Mouse (Mus musculus) hindbrain, embryonic 14.5 days (tissue): ENCODE data around the gene Cers4. TPM values are rescaled to one million over a fixed set of nuclear protein-coding genes. Genes with fewer than 3 reads are reported as not detected.

ENCODE experiments used
- ATAC-seq: fragments of 200-750 bp; cut with Nextera tagmentation; 2 replicates; pipeline ENCODE4 v1.8.0; 2017; ENCODE audit warnings: moderate number of reproducible peaks, mild to moderate bottlenecking, moderate TSS enrichment, moderate library complexity; ENCODE audit not compliant: low FRiP score
- DNase-seq: peaks from one replicate; pipeline ENCODE4 v3.0.0-alpha.2; 2015; ENCODE audit warnings: low spot score
- H3K27ac ChIP-seq: fragments of 300-500 bp; sonication (generic); 2 replicates; pipeline ENCODE4 v1.5.1; 2014; ENCODE audit warnings: mild to moderate bottlenecking, moderate library complexity
- H3K27me3 ChIP-seq: fragments of 300-500 bp; sonication (generic); 2 replicates; pipeline ENCODE4 v1.6.1; 2014; ENCODE audit warnings: mild to moderate bottlenecking, low read length, mixed read lengths; ENCODE audit not compliant: control insufficient read depth, insufficient read depth
- H3K36me3 ChIP-seq: fragments of 300-500 bp; sonication (generic); replicated peaks from 2 replicates; pipeline ENCODE4 v1.6.1; 2014; ENCODE audit not compliant: control insufficient read depth, insufficient read depth
- H3K4me1 ChIP-seq: fragments of 300-500 bp; sonication (generic); replicated peaks from 2 replicates; pipeline ENCODE4 v1.6.1; 2014; ENCODE audit warnings: antibody characterized with exemption, low read length, mixed read lengths; ENCODE audit not compliant: control insufficient read depth, insufficient read depth
- H3K4me2 ChIP-seq: fragments of 300-500 bp; sonication (generic); replicated peaks from 2 replicates; pipeline ENCODE4 v1.6.1; 2014; ENCODE audit warnings: mild to moderate bottlenecking, moderate library complexity
- H3K4me3 ChIP-seq: fragments of 300-500 bp; sonication (generic); replicated peaks from 2 replicates; pipeline ENCODE4 v1.5.1; 2014; ENCODE audit warnings: mild to moderate bottlenecking, low read length
- H3K9ac ChIP-seq: fragments of 300-500 bp; sonication (generic); 2 replicates; pipeline ENCODE4 v1.6.1; 2014
- H3K9me3 ChIP-seq: fragments of 300-500 bp; sonication (generic); 2 replicates; pipeline ENCODE4 v1.6.1; 2016; ENCODE audit warnings: low read length; ENCODE audit not compliant: control insufficient read depth
- WGBS: fragments of 180-500 bp; shearing (Covaris S2); extraction: QIAGEN DNeasy Blood & Tissue Kit; methylation state at CpG from one replicate; pipeline ENCODE4 v1.1.7; 2014; 5-methylcytosine and 5-hydroxymethylcytosine counted together
- polyA plus RNA-seq: library from polyadenylated mRNA; unstranded; fragments of >200 nt; fragmentation: Nextera tagmentation; extraction: Ambion mirVana; gene quantifications from 2 replicates; pipeline ENCODE4 v1.2.1, GENCODE M21; 2014

Cers4 gene
- polyA plus RNA-seq, 1 experiment from 2014 or later = 52.7 TPM

DNA sequence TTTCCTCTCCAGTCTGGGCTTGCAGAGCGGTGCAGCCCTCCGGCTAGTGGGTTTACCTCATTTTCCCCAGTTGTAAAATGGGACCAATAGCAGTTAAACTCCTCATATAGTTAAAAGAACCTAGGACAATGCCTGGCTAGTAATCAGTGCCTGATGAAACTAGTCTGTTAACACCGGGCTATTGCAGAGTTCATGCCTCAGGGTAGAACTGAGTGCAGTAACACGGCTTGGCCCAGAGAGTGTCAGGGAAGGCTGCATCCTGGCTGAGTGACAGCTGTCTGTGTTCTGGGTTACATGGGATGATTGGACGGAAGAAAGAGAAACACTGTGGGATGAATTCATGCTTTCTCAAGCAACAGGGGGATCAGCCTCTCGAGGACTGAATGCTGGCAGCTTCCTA is 3.1 kb downstream of the Cers4 start:
- no peak overlapping the region for H3K4me3 ChIP-seq
- H3K4me1 ChIP-seq = peaks cover 22% of the 10 kb centered on the region
- 82% methylated on average over 6 of the region's 6 CpGs for WGBS
- ATAC-seq (no peak), DNase-seq (no peak)
- 0 out of 2 replicates have a peak overlapping the region, but pooled peaks have one; percentile 5 for H3K9ac ChIP-seq
- no peak overlapping the region for H3K27ac ChIP-seq
- no peaks in the 10 kb centered on the region for H3K27me3 ChIP-seq
- no peak overlapping the region for H3K4me2 ChIP-seq
- no peaks in the 10 kb centered on the region for H3K36me3 ChIP-seq
- no peaks in the 10 kb centered on the region for H3K9me3 ChIP-seq

DNA sequence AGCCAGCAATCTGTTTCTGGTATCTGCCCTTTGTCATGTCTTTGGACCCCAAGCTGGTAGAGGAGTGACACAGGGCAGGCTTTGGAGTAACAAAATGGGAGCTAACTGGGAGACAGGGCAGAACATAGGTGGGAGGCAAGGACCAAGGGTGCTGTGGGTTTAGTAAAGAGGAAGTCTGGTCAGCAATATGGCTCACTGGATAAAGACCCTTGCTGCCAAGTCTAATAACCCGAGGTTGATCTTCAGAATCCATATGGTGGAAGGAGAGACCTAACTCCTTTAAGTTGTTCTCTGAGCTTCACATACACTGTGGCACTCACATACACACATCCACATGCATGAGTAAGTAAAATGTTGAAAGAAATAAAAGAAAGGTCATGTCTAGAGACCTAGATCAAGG is 4.8 kb downstream of the Cers4 start:
- 94% methylated on average over 1 of the region's 1 CpGs for WGBS
- H3K9ac ChIP-seq = no peak overlapping the region
- no peak for DNase-seq
- H3K36me3 ChIP-seq = no peaks in the 10 kb centered on the region
- peaks cover 22% of the 10 kb centered on the region for H3K4me1 ChIP-seq
- H3K4me3 ChIP-seq = no peak overlapping the region
- no peaks in the 10 kb centered on the region for H3K9me3 ChIP-seq
- no peaks in the 10 kb centered on the region for H3K27me3 ChIP-seq
- ATAC-seq = no peak
- no peak overlapping the region for H3K4me2 ChIP-seq
- no peak overlapping the region for H3K27ac ChIP-seq

DNA sequence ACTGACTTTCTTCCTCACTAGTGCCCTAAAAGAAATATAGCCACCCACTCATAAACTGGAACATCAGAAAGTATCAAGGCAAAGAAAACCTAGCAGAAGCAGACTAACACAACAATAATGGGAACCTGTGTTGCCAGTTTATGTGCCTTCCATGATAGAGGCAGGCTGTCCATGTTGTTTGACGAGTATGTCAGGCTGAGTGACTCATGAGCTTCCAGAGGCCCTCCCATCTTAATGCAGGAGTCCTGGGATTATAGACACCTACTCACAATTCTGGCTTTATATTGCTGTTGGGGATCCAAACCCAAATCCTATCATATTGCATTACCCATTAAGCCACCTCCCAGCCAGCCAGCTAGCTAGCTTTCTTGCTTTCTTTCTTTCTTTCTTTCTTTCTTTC is 12.5 kb downstream of the Cers4 start:
- 86% methylated on average over 1 of the region's 1 CpGs for WGBS
- ATAC-seq = no peak
- H3K27me3 ChIP-seq = no peaks in the 10 kb centered on the region

DNA sequence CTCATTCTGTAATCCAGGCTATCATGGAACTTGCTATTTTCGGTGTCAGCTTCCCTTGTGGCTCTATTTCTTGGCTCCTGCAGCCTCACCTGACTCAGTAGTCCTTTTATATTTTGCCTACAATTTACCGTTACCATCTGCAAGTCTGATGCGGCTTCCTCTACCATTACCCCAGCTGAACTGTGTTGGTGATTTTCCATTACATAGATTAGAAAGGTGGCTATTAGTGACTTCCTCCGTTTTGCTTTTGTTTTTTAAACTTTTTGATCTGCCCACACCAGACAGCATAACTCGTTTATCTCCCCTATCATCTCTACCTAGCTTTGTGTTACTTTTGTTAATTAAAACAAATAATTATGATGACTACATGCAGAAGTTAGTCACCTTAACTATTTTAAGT is 14.7 kb downstream of the Cers4 start:
- ATAC-seq (no peak), DNase-seq (no peak)
- Histone ChIP-seq H3K27ac (no peak overlapping the region), H3K27me3 (no peaks in the 10 kb centered on the region), H3K4me2 (no peak overlapping the region), H3K4me3 (no peak overlapping the region), H3K36me3 (peaks cover 8% of the 10 kb centered on the region), H3K9me3 (no peaks in the 10 kb centered on the region), H3K4me1 (peaks cover 7% of the 10 kb centered on the region; the same call in 1 of the 2 replicates), H3K9ac (no peak overlapping the region)
- WGBS = 86% methylated on average over 5 of the region's 5 CpGs

More for the DNA sequence above, 12.5 kb downstream of the Cers4 start:
- H3K9ac ChIP-seq = no peak overlapping the region
- DNase-seq = no peak
- H3K4me2 ChIP-seq = no peak overlapping the region
- H3K36me3 ChIP-seq = peaks cover 8% of the 10 kb centered on the region
- H3K4me3 ChIP-seq = no peak overlapping the region
- no peaks in the 10 kb centered on the region for H3K4me1 ChIP-seq
- H3K9me3 ChIP-seq = no peaks in the 10 kb centered on the region
- no peak overlapping the region for H3K27ac ChIP-seq

DNA sequence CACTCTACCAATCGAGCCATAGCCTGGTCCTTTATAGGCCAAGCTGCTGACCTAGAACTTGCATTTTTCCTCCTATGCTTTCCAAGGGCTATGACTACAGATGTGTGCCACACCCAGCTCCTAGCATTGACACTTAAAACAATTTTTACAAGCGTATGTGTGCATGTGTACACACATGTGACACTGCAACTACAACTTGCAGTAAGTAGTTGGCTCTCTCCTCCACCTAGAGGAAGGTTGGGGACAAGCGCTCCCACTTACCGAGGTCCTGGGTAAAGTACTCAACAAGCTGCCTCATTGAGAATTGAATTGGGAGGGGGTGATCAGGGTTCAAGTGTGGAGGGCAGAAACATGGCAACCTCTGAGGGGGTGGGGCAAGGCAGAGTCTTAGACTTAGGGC is 18.0 kb downstream of the Cers4 start:
- no peak for DNase-seq
- ATAC-seq = no peak
- Histone ChIP-seq H3K27me3 (no peaks in the 10 kb centered on the region), H3K4me1 (peaks cover 7% of the 10 kb centered on the region; the same call in 1 of the 2 replicates), H3K27ac (no peak overlapping the region), H3K4me3 (no peak overlapping the region), H3K4me2 (no peak overlapping the region), H3K9ac (no peak overlapping the region), H3K9me3 (no peaks in the 10 kb centered on the region), H3K36me3 (no peaks in the 10 kb centered on the region)
- WGBS = 85% methylated on average over 4 of the region's 4 CpGs

DNA sequence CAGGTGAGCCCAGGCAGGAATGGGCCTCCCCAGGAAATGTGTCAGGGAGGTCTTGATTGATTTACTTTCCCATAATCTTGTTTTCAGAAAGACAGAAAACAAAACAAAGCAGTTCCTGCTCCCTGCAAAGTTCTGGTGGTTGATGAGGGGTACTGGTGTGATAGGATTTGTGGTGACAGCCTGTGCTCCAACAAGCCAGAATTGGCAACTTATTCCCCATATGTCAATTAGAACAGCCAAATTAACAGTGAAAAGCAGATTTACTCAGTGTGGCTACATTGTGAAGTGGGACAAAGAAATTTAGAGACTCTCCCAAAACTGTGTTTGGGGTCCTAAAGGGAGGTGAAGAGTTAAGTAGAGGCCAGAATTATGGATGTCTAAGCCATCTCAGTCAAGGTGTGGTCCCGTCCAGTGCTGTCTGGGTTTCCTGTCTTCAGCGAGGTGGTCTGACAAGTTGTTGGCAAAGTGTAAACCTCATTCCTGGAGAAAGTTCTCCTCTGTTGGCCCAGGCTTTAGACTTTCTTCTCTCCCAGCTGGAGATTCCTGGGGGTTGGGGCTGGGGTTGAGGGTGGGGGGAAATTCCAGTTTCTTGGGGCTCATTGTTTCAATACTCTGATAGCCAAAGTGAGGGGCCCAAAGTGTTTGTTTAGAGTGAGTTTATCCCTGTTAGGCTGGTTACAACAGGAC is 18.7 kb downstream of the Cers4 start:
- H3K36me3 ChIP-seq = peaks cover 3% of the 10 kb centered on the region; the same call in 1 of the 2 replicates
- no peak for ATAC-seq
- WGBS = 38% methylated on average over 2 of the region's 2 CpGs
- H3K27me3 ChIP-seq = no peaks in the 10 kb centered on the region
- no peaks in the 10 kb centered on the region for H3K9me3 ChIP-seq
- H3K4me1 ChIP-seq = peaks cover 7% of the 10 kb centered on the region; the same call in 1 of the 2 replicates
- no peak overlapping the region for H3K4me3 ChIP-seq
- H3K27ac ChIP-seq = no peak overlapping the region
- H3K4me2 ChIP-seq = no peak overlapping the region
- DNase-seq = no peak
- no peak overlapping the region for H3K9ac ChIP-seq

DNA sequence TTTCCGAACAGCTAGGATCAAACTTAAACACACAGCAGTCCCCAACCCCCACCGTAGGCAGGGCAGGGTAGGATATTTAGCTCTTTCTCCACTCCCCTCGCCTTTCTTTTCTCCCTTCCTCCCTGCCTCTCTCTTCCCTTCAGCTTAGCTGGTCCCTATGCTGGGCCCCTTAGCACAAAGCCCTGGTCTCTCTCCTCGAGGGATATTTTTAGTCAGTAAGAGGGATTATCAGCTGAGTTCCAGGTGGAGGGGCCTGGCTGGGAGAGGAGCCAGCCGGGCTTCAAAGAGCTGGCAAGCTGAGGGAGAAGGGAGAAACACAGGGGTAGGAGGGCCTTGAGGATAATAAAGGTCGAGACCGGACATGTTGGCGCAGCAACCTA is 19.3 kb downstream of the Cers4 start:
- ATAC-seq = peak; percentile 46; the same call in 1 of the 2 replicates
- WGBS = 23% methylated on average over 8 of the region's 8 CpGs
- H3K4me2 ChIP-seq = no peak overlapping the region
- H3K36me3 ChIP-seq = peaks cover 9% of the 10 kb centered on the region
- H3K4me1 ChIP-seq = peaks cover 7% of the 10 kb centered on the region; the same call in 1 of the 2 replicates
- peak; percentile 34 for DNase-seq
- H3K27me3 ChIP-seq = no peaks in the 10 kb centered on the region
- H3K9me3 ChIP-seq = no peaks in the 10 kb centered on the region
- H3K4me3 ChIP-seq = no peak overlapping the region
- no peak overlapping the region for H3K27ac ChIP-seq
- H3K9ac ChIP-seq = no peak overlapping the region

DNA sequence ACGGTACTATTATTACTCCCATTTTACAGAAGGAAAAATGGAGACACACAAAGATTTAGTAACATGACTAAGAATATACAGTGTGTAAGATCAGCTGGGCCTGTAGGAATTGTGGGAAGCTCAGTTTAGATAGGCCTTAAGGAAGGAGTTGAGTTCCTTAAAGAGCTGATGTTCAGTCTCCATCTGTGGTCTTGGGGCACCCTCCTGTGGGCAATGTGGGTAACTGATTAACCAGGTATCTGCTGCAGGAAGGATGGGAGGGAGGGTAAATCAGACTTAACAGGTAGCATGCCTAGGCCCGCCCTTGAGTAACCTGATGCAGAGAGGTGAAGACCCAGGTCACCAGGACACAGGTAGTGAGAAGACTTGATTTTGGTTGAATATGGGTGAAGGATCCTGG is 23.3 kb downstream of the Cers4 start:
- Histone ChIP-seq H3K4me3 (no peak overlapping the region), H3K9ac (no peak overlapping the region), H3K4me2 (no peak overlapping the region), H3K36me3 (peaks cover 48% of the 10 kb centered on the region), H3K27ac (no peak overlapping the region), H3K4me1 (peaks cover 7% of the 10 kb centered on the region; the same call in 1 of the 2 replicates), H3K9me3 (no peaks in the 10 kb centered on the region), H3K27me3 (no peaks in the 10 kb centered on the region)
- ATAC-seq (0 out of 2 replicates have a peak, but pooled peaks have one; percentile 9), DNase-seq (peak; percentile 53)
- 84% methylated on average over 2 of the region's 2 CpGs for WGBS

DNA sequence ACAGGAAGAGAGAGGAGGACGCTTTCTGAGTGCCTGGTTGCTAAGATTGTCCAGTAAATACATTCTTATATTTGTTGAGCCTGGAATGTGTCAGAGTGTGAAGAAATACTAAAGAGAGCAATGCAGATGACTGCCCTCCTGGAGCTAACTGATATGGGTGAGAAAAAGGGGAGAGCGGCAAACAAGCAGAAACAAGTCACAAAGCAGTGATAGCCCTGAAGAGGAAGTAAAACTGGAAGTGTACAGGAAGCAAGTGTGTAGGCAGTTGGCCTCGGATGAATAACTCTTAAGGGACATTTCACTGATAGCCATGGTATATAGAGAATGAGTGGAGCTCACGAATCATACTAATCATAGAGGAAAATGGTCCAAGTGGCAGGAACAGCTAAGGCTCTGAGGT is 28.6 kb downstream of the Cers4 start:
- Histone ChIP-seq H3K4me2 (no peak overlapping the region), H3K4me1 (no peaks in the 10 kb centered on the region), H3K27ac (no peak overlapping the region), H3K36me3 (peaks cover 79% of the 10 kb centered on the region), H3K9ac (no peak overlapping the region), H3K9me3 (no peaks in the 10 kb centered on the region), H3K4me3 (no peak overlapping the region), H3K27me3 (no peaks in the 10 kb centered on the region)
- 94% methylated on average over 4 of the region's 4 CpGs for WGBS
- no peak for DNase-seq
- ATAC-seq = no peak
